Mouse (Mus musculus) kidney, adult 2 months (tissue): ENCODE data around the gene Pprc1.

Experiments
- CTCF ChIP-seq: fragments of 200-500 bp; conservative IDR thresholded peaks from 2 replicates; pipeline ENCODE4 v1.5.1; 2011; ENCODE audit warnings: low read depth, mild to moderate bottlenecking, control low read depth, low read length, moderate library complexity, mixed read lengths; ENCODE audit not compliant: insufficient read depth, insufficient read length
- POLR2A ChIP-seq: fragments of 200-500 bp; IDR thresholded peaks from one replicate; pipeline ENCODE4 v1.6.1; 2011; ENCODE audit warnings: low read depth, low read length, control low read depth

DNA sequence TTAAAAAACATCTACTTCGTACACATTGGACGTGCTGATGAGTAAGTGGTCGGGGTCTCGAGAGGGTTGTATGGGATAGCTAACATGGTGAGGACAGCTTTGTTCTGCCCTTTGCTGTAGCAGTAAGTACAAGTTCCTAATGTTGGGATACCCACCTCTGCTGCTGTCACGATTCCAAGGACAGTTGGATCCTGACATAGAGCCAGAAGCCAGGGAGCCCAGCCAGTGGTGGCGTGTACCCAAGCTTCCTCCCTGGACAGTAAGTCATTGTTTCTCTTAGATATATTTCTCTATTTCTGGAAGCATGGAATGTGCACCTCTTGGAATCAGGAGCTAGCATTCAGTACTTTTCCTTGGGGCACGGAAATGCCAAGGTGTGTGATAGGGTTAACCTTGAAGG is 43.2 kb downstream of the Pprc1 start:
- no peak for TF ChIP-seq POLR2A
- no peak for TF ChIP-seq CTCF
